8 mouse cellular contexts compared by ENCODE assay signal in the genomic region with DNA sequence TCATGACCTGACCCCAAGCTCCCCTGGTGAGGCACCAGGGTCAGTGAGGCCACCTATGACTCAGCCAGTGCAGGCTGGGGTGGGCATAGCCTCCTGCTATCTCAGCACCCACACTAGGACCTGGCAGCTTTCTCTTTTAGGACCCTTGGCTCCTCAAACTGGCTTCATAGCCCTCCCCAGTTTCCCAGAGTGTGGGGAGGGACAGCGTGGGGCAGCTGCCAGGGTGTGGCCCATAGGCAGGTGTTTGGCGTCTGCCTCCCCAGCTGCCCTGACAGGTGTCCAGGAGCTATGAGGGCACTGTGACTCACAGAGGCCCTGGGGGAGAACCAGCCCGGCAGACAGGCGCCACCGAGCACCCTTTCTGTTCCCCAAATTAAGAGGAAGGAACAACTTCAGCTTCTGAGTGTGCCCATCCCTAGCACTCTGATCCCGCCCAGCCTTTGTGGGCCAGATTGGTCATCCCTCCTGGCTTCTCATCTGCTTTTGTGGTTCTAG. TPM values are rescaled to one million over a fixed set of nuclear protein-coding genes. Genes with fewer than 3 reads are reported as not detected.
DNase-seq lines count a peak whose midpoint lies in the region; ATAC-seq and TF ChIP-seq lines count a peak whose summit lies in the region.

No protein-coding gene starts in this region.

- no peak for ATAC-seq in intestine, embryonic 14.5 days (replicated peaks; ENCODE audit: low FRiP score, low TSS enrichment, low read depth)

- H3K4me3 ChIP-seq in kidney, adult 2 months (ENCODE audit: insufficient read depth, low read depth, low read length) = peak overlapping the region; percentile 49
- peak overlapping the region; percentile 29 for H3K4me3 ChIP-seq in intestine, embryonic 14.5 days (ENCODE audit: low read depth, low read length)

- H3K27ac ChIP-seq in kidney, adult 2 months (ENCODE audit: insufficient read depth, low read depth, low read length) = 0 out of 2 replicates have a peak overlapping the region, but pooled peaks have one; percentile 42
- H3K27ac ChIP-seq in intestine, embryonic 14.5 days (ENCODE audit: low read depth) = peak overlapping the region; percentile 60

- no peak for TF ChIP-seq CTCF in kidney, adult 2 months (conservative IDR thresholded peaks at IDR 0.05; ENCODE audit: insufficient read depth, insufficient read length, low read depth, low read length)

- no peaks in the 10 kb centered on the region for H3K36me3 ChIP-seq in kidney, adult 2 months (ENCODE audit: control insufficient read depth, insufficient read depth, low read length)
- H3K36me3 ChIP-seq in intestine, embryonic 14.5 days (ENCODE audit: control insufficient read depth, insufficient read depth, low read length) = peaks cover 55% of the 10 kb centered on the region

- no peak for TF ChIP-seq POLR2A in kidney, adult 2 months (IDR thresholded peaks at IDR 0.05; ENCODE audit: low read depth, low read length)

- H3K4me1 ChIP-seq in kidney, adult 2 months (ENCODE audit: control insufficient read depth, insufficient read depth, low read length) = peaks cover 4% of the 10 kb centered on the region; the same call in 1 of the 2 replicates
- peaks cover 39% of the 10 kb centered on the region for H3K4me1 ChIP-seq in intestine, embryonic 14.5 days (replicated peaks; ENCODE audit: control insufficient read depth, insufficient read depth, low read length)

- no peak for DNase-seq in kidney, adult 2 months
- DNase-seq in kidney, postnatal 36 days = no peak
- DNase-seq in adrenal gland, postnatal 36 days = peak; percentile 61 to 62
- no peak for DNase-seq in intestine, embryonic 14.5 days (ENCODE audit: low spot score)
- peak; percentile 19 for DNase-seq in naive thymus-derived CD4-positive, alpha-beta T cell, adult 2 months (ENCODE audit: low read depth)
- no peak for DNase-seq in urinary bladder, postnatal 14 days (ENCODE audit: low spot score)
- DNase-seq in frontal cortex, postnatal 10 days (ENCODE audit: low spot score in 2 of 2) = no peak
- no peak for DNase-seq in kidney, adult 8-10 months

- H3K9me3 ChIP-seq in intestine, embryonic 14.5 days (ENCODE audit: control insufficient read depth, low read length) = no peaks in the 10 kb centered on the region

- H3K4me2 ChIP-seq in intestine, embryonic 14.5 days (ENCODE audit: low read length) = peak overlapping the region; percentile 36

- WGBS in kidney, adult 2 months = 46% methylated on average over 6 of the region's 6 CpGs
- WGBS in intestine, embryonic 14.5 days = 57% methylated on average over 6 of the region's 6 CpGs

- H3K9ac ChIP-seq in intestine, embryonic 14.5 days (ENCODE audit: low read length) = peak overlapping the region; percentile 20; the same call in 1 of the 2 replicates

- no peaks in the 10 kb centered on the region for H3K27me3 ChIP-seq in kidney, adult 2 months (replicated peaks; ENCODE audit: control insufficient read depth, insufficient read depth, low read length)
- no peaks in the 10 kb centered on the region for H3K27me3 ChIP-seq in intestine, embryonic 14.5 days (replicated peaks; ENCODE audit: control insufficient read depth, insufficient read depth, low read length)

RNA-seq across cellular contexts. Expression of gene Dmpk, which starts 0.7 kb away (rescaled TPM):
- 52.7 and 53.0 TPM in 2 replicates for polyA plus RNA-seq in kidney, adult 2 months (2012; rRNA removed)
- total RNA-seq in adrenal gland, postnatal 36 days (2021) = 100 to 1,000 TPM in 1 of 2 experiments, 10 to 100 TPM in 1; 81.5 to 110 TPM
- 57.4 and 60.0 TPM in 2 replicates for polyA plus RNA-seq in intestine, embryonic 14.5 days (2014; fragmentation: Nextera tagmentation; extraction: Ambion mirVana)

RNA-seq across cellular contexts. Expression of gene Dmwd, which starts 8.3 kb away (rescaled TPM):
- 59.8 and 76.3 TPM in 2 replicates for polyA plus RNA-seq in kidney, adult 2 months (2012; rRNA removed)
- total RNA-seq in adrenal gland, postnatal 36 days (2021) = 10 to 100 TPM; 53.8 to 57.1 TPM
- polyA plus RNA-seq in intestine, embryonic 14.5 days (2014; fragmentation: Nextera tagmentation; extraction: Ambion mirVana) = 15.8 and 16.0 TPM in 2 replicates

RNA-seq across cellular contexts. Expression of gene Six5, which starts 10.1 kb away (rescaled TPM):
- 14.1 and 22.2 TPM in 2 replicates for polyA plus RNA-seq in kidney, adult 2 months (2012; rRNA removed)
- total RNA-seq in adrenal gland, postnatal 36 days (2021) = 10 to 100 TPM; 14.0 to 15.6 TPM
- 15.7 and 15.8 TPM in 2 replicates for polyA plus RNA-seq in intestine, embryonic 14.5 days (2014; fragmentation: Nextera tagmentation; extraction: Ambion mirVana)

RNA-seq across cellular contexts. Expression of gene Rsph6a, which starts 29.8 kb away (rescaled TPM):
- 0.05 TPM in 2 replicates for polyA plus RNA-seq in kidney, adult 2 months (2012; rRNA removed)
- not detected for total RNA-seq in adrenal gland, postnatal 36 days (2021)
- not detected in 2 replicates for polyA plus RNA-seq in intestine, embryonic 14.5 days (2014; fragmentation: Nextera tagmentation; extraction: Ambion mirVana)

RNA-seq across cellular contexts. Expression of gene Gm4969, which starts 33.8 kb away (rescaled TPM):
- 0.03 and 0.04 TPM in 2 replicates for polyA plus RNA-seq in kidney, adult 2 months (2012; rRNA removed)
- not detected for total RNA-seq in adrenal gland, postnatal 36 days (2021)
- polyA plus RNA-seq in intestine, embryonic 14.5 days (2014; fragmentation: Nextera tagmentation; extraction: Ambion mirVana) = 3.7 and 4.7 TPM in 2 replicates

Comparison
In these comparisons a context has a peak if more than half of its experiments do, and no peak if none do; other contexts are left out.
1. DNase-seq: peak in adrenal gland, postnatal 36 days (2 of 2) and naive thymus-derived CD4-positive, alpha-beta T cell, adult 2 months (single experiment); none in kidney, adult 2 months (single experiment), kidney, postnatal 36 days (0 of 2), intestine, embryonic 14.5 days (single experiment), urinary bladder, postnatal 14 days (single experiment), frontal cortex, postnatal 10 days (0 of 2) and kidney, adult 8-10 months (0 of 2).